Mouse (Mus musculus) heart, embryonic 13.5 days (tissue): ENCODE results near the gene Bgn. TPM values are rescaled to one million over a fixed set of nuclear protein-coding genes. Genes with fewer than 3 reads are reported as not detected.

Experiments used
- ATAC-seq: fragments of 200-750 bp; cut with Nextera tagmentation; 2 replicates; pipeline ENCODE4 v1.8.0; 2017; ENCODE audit warnings: moderate TSS enrichment; ENCODE audit not compliant: insufficient number of reproducible peaks, low FRiP score, low TSS enrichment; ENCODE audit errors: extremely low read depth
- H3K27ac ChIP-seq: fragments of 300-500 bp; sonication (generic); replicated peaks from 2 replicates; pipeline ENCODE4 v1.5.1; 2015; ENCODE audit warnings: moderate library complexity, mild to moderate bottlenecking, inconsistent platforms
- H3K27me3 ChIP-seq: fragments of 300-500 bp; sonication (generic); replicated peaks from 2 replicates; pipeline ENCODE4 v1.6.1; 2015; ENCODE audit warnings: mild to moderate bottlenecking, inconsistent platforms
- H3K36me3 ChIP-seq: fragments of 300-500 bp; sonication (generic); 2 replicates; pipeline ENCODE4 v1.6.1; 2015; ENCODE audit warnings: mild to moderate bottlenecking, inconsistent platforms
- H3K4me1 ChIP-seq: fragments of 300-500 bp; sonication (generic); 2 replicates; pipeline ENCODE4 v1.6.1; 2015; ENCODE audit warnings: inconsistent platforms
- H3K4me2 ChIP-seq: fragments of 300-500 bp; sonication (generic); 2 replicates; pipeline ENCODE4 v1.6.1; 2015; ENCODE audit warnings: inconsistent platforms, mild to moderate bottlenecking, moderate library complexity
- H3K4me3 ChIP-seq: fragments of 300-500 bp; sonication (generic); 2 replicates; pipeline ENCODE4 v1.5.1; 2015; ENCODE audit warnings: moderate library complexity, mild to moderate bottlenecking, inconsistent platforms
- H3K9ac ChIP-seq: fragments of 300-500 bp; sonication (generic); 2 replicates; pipeline ENCODE4 v1.6.1; 2015; ENCODE audit warnings: inconsistent platforms, mild to moderate bottlenecking, moderate library complexity
- H3K9me3 ChIP-seq: fragments of 300-500 bp; sonication (generic); 2 replicates; pipeline ENCODE4 v1.6.1; 2016; ENCODE audit warnings: inconsistent platforms
- WGBS: fragments of 180-500 bp; shearing (Covaris S2); methylation state at CpG from one replicate; pipeline ENCODE4 v1.1.7; 2015; ENCODE audit warnings: mixed read lengths; 5-methylcytosine and 5-hydroxymethylcytosine counted together
- polyA plus RNA-seq: library from polyadenylated mRNA; unstranded; fragments of >200 nt; fragmentation: Nextera tagmentation; extraction: Ambion mirVana; gene quantifications from 2 replicates; pipeline ENCODE4 v1.2.1, GENCODE M21; 2015

Bgn gene
- polyA plus RNA-seq, 1 experiment from 2014 or later = 87.0 TPM

- 70% methylated on average over 9 of the region's 9 CpGs for WGBS
- no peak overlapping the region for H3K9ac ChIP-seq
- ATAC-seq = no peak
These were observed 42.1 kb downstream of the Bgn start for GRCm38 (mm10) chrX:73525223-73526140.

DNA sequence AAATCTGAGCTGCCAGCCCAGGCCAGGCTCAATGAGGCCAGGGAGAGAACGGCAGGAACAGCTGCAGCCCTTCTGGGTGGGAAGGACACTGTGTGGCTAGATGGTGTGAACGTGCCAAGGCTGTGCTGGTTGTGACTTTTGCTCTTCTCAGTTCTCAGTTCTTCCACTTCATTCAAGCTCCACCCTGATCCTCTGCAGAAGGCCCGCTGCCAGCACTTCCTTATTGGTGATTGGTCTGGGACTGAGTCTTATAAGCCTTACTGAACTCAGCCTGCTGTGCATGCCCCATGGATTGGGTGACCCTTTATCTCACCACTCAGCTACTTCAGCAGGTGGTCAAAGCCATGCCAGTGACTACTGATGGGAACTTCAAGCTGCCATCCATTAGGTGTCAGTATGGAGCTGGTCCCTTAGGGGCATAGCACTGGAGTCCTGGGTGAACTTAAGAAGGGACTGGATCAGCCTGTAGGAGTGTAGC, 43.0 kb downstream of the Bgn start:
- no peak for ATAC-seq
- no peaks in the 10 kb centered on the region for H3K9me3 ChIP-seq
- WGBS = 39% methylated on average over 3 of the region's 3 CpGs

More at GRCm38 (mm10) chrX:73525223-73526140, 42.1 kb downstream of the Bgn start:
- Histone ChIP-seq H3K4me2 (no peak overlapping the region), H3K27ac (no peak overlapping the region), H3K36me3 (no peaks in the 10 kb centered on the region), H3K9me3 (no peaks in the 10 kb centered on the region), H3K4me3 (no peak overlapping the region), H3K4me1 (no peaks in the 10 kb centered on the region), H3K27me3 (peaks cover 40% of the 10 kb centered on the region)

GRCm38 (mm10) chrX:73537875-73538274, 54.5 kb downstream of the Bgn start:
- H3K4me1 ChIP-seq = no peaks in the 10 kb centered on the region
- H3K36me3 ChIP-seq = no peaks in the 10 kb centered on the region
- peaks cover 33% of the 10 kb centered on the region for H3K27me3 ChIP-seq
- no peak overlapping the region for H3K27ac ChIP-seq
- no peak overlapping the region for H3K4me3 ChIP-seq
- 74% methylated on average over 7 of the region's 7 CpGs for WGBS
- H3K9ac ChIP-seq = no peak overlapping the region
- no peak for ATAC-seq
- H3K9me3 ChIP-seq = no peaks in the 10 kb centered on the region
- H3K4me2 ChIP-seq = no peak overlapping the region

More for the DNA sequence above, 43.0 kb downstream of the Bgn start:
- no peaks in the 10 kb centered on the region for H3K36me3 ChIP-seq
- H3K27me3 ChIP-seq = peaks cover 46% of the 10 kb centered on the region
- H3K27ac ChIP-seq = no peak overlapping the region
- no peaks in the 10 kb centered on the region for H3K4me1 ChIP-seq
- H3K4me2 ChIP-seq = no peak overlapping the region
- no peak overlapping the region for H3K4me3 ChIP-seq
- H3K9ac ChIP-seq = no peak overlapping the region

- H3K4me2 ChIP-seq = no peak overlapping the region
- H3K36me3 ChIP-seq = no peaks in the 10 kb centered on the region
- ATAC-seq = no peak
- no peak overlapping the region for H3K4me3 ChIP-seq
- H3K4me1 ChIP-seq = no peaks in the 10 kb centered on the region
- WGBS = 43% methylated on average over 3 of the region's 3 CpGs
- H3K27ac ChIP-seq = no peak overlapping the region
- H3K27me3 ChIP-seq = peaks cover 13% of the 10 kb centered on the region
- no peaks in the 10 kb centered on the region for H3K9me3 ChIP-seq
- no peak overlapping the region for H3K9ac ChIP-seq
These were observed 59.9 kb downstream of the Bgn start for GRCm38 (mm10) chrX:73543340-73543739.

Other genes starting within 250 kb of the Bgn start
- gene Xlr4c, start 240.5 kb upstream of the Bgn start, polyA plus RNA-seq = 0.27 TPM in 1 of 2 replicates, not detected in the other
- gene Xlr3c, start 218.2 kb upstream of the Bgn start, polyA plus RNA-seq = not detected in 2 replicates
- not detected in 2 replicates for gene Xlr5a, start 190.6 kb upstream of the Bgn start, polyA plus RNA-seq
- not detected in 2 replicates for gene Xlr5c, start 190.6 kb upstream of the Bgn start, polyA plus RNA-seq
- gene Gm45015, start 146.8 kb upstream of the Bgn start, polyA plus RNA-seq = not detected in 2 replicates
- 8.0 and 8.7 TPM in 2 replicates for gene Zfp275, start 141.0 kb upstream of the Bgn start, polyA plus RNA-seq
- not detected in 2 replicates for gene Gm18336, start 84.9 kb upstream of the Bgn start, polyA plus RNA-seq
- not detected in 2 replicates for gene Zfp92, start 72.5 kb upstream of the Bgn start, polyA plus RNA-seq
- not detected in 2 replicates for gene Trex2, start 48.3 kb upstream of the Bgn start, polyA plus RNA-seq
- gene Haus7, start 24.6 kb upstream of the Bgn start, polyA plus RNA-seq = 52.1 and 61.7 TPM in 2 replicates
- gene Atp2b3, start 19.5 kb downstream of the Bgn start, polyA plus RNA-seq = 0.32 and 0.56 TPM in 2 replicates
- gene Dusp9, start 155.8 kb downstream of the Bgn start, polyA plus RNA-seq = 6.0 and 6.3 TPM in 2 replicates
- gene Pnck, start 176.5 kb downstream of the Bgn start, polyA plus RNA-seq = 9.6 and 10.4 TPM in 2 replicates
- 6.8 and 8.0 TPM in 2 replicates for gene Slc6a8, start 189.5 kb downstream of the Bgn start, polyA plus RNA-seq
- gene Bcap31, start 232.6 kb downstream of the Bgn start, polyA plus RNA-seq = 166 and 185 TPM in 2 replicates
- 12.3 and 12.4 TPM in 2 replicates for gene Abcd1, start 233.0 kb downstream of the Bgn start, polyA plus RNA-seq